Mouse (Mus musculus) hindbrain, embryonic 15.5 days (tissue): Measurements from ENCODE around the gene Kcnq1. TPM values are rescaled to one million over a fixed set of nuclear protein-coding genes. Genes with fewer than 3 reads are reported as not detected.

Experiments used
- ATAC-seq: fragments of 200-750 bp; cut with Nextera tagmentation; 2 replicates; pipeline ENCODE4 v1.8.0; 2017; ENCODE audit warnings: low read depth, moderate number of reproducible peaks, moderate TSS enrichment; ENCODE audit not compliant: low FRiP score
- H3K27ac ChIP-seq: fragments of 300-500 bp; sonication (generic); replicated peaks from 2 replicates; pipeline ENCODE4 v1.5.1; 2015; ENCODE audit warnings: mild to moderate bottlenecking, inconsistent platforms
- H3K27me3 ChIP-seq: fragments of 300-500 bp; sonication (generic); 2 replicates; pipeline ENCODE4 v1.6.1; 2015; ENCODE audit warnings: control low read depth, inconsistent platforms
- H3K36me3 ChIP-seq: fragments of 300-500 bp; sonication (generic); 2 replicates; pipeline ENCODE4 v1.6.1; 2015; ENCODE audit warnings: control low read depth, inconsistent platforms
- H3K4me1 ChIP-seq: fragments of 300-500 bp; sonication (generic); replicated peaks from 2 replicates; pipeline ENCODE4 v1.6.1; 2015; ENCODE audit warnings: control low read depth, inconsistent platforms
- H3K4me2 ChIP-seq: fragments of 300-500 bp; sonication (generic); 2 replicates; pipeline ENCODE4 v1.6.1; 2015; ENCODE audit warnings: moderate library complexity, mild to moderate bottlenecking, inconsistent platforms
- H3K4me3 ChIP-seq: fragments of 300-500 bp; sonication (generic); 2 replicates; pipeline ENCODE4 v1.5.1; 2015; ENCODE audit warnings: mild to moderate bottlenecking, inconsistent platforms
- H3K9ac ChIP-seq: fragments of 300-500 bp; sonication (generic); 2 replicates; pipeline ENCODE4 v1.6.1; 2015; ENCODE audit warnings: inconsistent platforms
- H3K9me3 ChIP-seq: fragments of 300-500 bp; sonication (generic); 2 replicates; pipeline ENCODE4 v1.6.1; 2016; ENCODE audit warnings: control low read depth, inconsistent platforms
- WGBS: fragments of 180-500 bp; shearing (Covaris S2); methylation state at CpG from one replicate; pipeline ENCODE4 v1.1.7; 2015; 5-methylcytosine and 5-hydroxymethylcytosine counted together
- polyA plus RNA-seq: library from polyadenylated mRNA; unstranded; fragments of >200 nt; fragmentation: Nextera tagmentation; extraction: Ambion mirVana; gene quantifications from 2 replicates; pipeline ENCODE4 v1.2.1, GENCODE M21; 2015

Kcnq1 gene
- polyA plus RNA-seq, 1 experiment from 2014 or later: 1.1 TPM

DNA sequence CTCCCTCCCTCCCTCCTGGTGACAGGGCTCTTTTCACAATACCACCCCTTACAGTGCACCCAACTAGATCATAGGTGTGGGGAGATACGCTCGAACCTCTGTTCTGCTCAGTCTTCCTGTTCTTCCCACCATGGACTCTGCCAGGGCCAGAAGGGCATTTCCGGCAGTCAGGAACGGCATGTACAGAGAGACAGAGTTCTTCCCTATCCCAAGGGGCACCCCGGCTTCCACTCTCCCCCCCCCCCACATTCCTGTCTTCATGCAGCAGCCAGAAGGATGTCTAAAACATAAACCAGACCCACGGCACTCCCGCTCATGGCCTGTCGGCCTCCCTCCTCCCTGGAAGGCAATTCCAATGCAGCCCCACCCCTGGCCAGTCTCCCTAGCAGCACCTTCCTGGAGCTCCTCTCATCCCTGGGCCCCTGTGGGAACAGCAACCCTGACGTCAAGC lies 289.0 kb downstream of the Kcnq1 start:
- Histone ChIP-seq H3K27me3 (no peaks in the 10 kb centered on the region), H3K9ac (no peak overlapping the region), H3K4me1 (peaks cover 5% of the 10 kb centered on the region), H3K9me3 (no peaks in the 10 kb centered on the region), H3K27ac (no peak overlapping the region), H3K4me3 (no peak overlapping the region), H3K36me3 (no peaks in the 10 kb centered on the region), H3K4me2 (no peak overlapping the region)
- WGBS: 71% methylated on average over 9 of the region's 9 CpGs
- ATAC-seq: no peak

DNA sequence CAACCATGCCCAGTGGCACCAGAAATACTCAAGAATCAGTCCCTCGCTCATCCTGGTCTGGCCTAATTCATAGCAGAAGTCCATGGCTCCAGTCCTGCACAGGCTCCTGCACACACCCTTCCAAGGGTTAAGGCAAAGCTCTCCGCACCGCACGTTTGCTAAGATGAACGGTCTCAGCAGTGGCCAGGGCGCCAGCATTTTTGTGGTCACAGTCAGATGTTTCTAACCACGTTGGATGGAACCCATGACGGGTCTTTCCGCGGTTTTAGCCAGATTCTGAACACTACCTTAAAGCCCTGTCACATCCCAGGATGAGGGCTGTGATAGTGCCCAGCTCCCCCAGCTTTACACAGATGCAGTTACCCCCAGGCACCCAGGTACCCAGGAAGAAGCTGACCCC lies 293.6 kb downstream of the Kcnq1 start:
- WGBS: 92% methylated on average over 10 of the region's 10 CpGs
- Histone ChIP-seq H3K4me2 (no peak overlapping the region), H3K36me3 (no peaks in the 10 kb centered on the region), H3K27me3 (no peaks in the 10 kb centered on the region), H3K9me3 (no peaks in the 10 kb centered on the region), H3K4me1 (no peaks in the 10 kb centered on the region), H3K27ac (no peak overlapping the region), H3K9ac (no peak overlapping the region), H3K4me3 (no peak overlapping the region)
- no peak for ATAC-seq

DNA sequence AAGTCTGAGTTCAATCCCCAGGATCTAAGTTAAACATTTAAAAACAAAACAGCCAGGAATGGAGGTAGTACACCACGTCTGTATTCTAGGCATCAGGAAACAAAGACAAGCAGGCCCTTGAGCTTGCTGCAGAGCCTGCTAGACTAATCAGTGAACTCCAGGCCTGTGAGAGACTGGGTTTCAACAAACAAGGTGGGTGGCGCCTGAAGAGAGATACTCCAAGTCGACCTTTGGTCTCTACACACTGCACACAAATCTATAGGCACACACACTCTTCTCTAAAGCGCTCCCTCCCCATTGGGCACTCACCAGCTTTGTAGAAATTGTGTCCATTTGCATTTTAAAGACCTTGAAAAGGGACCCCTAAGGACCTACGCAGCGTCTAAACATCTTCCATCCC lies 294.4 kb downstream of the Kcnq1 start:
- H3K27me3 ChIP-seq: no peaks in the 10 kb centered on the region
- no peaks in the 10 kb centered on the region for H3K4me1 ChIP-seq
- no peaks in the 10 kb centered on the region for H3K9me3 ChIP-seq
- no peak for ATAC-seq
- no peaks in the 10 kb centered on the region for H3K36me3 ChIP-seq
- H3K4me2 ChIP-seq: no peak overlapping the region
- no peak overlapping the region for H3K27ac ChIP-seq
- no peak overlapping the region for H3K9ac ChIP-seq
- WGBS: 35% methylated on average over 6 of the region's 6 CpGs
- no peak overlapping the region for H3K4me3 ChIP-seq

DNA sequence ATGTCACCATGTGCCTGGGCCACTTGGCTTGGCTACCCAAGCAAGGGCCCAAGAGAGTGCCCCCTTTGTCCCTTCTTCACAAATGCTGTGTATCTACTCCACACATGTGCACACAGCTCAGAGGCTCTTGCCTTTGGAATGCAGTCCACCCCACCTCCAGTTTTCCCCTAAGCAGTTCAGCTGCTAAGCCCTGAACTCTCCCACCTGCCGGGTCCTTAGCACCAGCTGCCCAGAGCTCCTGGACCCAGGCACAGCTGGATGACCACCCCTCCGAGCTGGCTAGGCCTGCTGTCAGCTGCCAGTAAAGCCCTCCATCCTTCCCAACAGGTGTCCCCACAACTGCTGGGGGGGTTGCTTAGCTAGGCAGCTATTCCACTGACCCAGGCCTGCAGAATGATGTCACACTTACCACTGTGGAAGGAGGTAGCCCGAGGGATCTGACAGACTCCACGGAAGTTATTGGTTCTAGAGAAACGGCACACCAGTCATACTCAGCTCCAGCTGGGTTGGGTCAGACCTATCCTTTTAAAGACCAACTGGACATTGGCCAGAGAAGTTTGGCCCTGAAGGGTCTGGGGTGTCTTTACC lies 295.4 kb downstream of the Kcnq1 start:
- Histone ChIP-seq H3K4me2 (no peak overlapping the region), H3K27ac (no peak overlapping the region), H3K27me3 (no peaks in the 10 kb centered on the region), H3K9me3 (no peaks in the 10 kb centered on the region), H3K9ac (no peak overlapping the region), H3K4me1 (no peaks in the 10 kb centered on the region), H3K36me3 (no peaks in the 10 kb centered on the region), H3K4me3 (no peak overlapping the region)
- WGBS: 65% methylated on average over 5 of the region's 5 CpGs
- no peak for ATAC-seq

DNA sequence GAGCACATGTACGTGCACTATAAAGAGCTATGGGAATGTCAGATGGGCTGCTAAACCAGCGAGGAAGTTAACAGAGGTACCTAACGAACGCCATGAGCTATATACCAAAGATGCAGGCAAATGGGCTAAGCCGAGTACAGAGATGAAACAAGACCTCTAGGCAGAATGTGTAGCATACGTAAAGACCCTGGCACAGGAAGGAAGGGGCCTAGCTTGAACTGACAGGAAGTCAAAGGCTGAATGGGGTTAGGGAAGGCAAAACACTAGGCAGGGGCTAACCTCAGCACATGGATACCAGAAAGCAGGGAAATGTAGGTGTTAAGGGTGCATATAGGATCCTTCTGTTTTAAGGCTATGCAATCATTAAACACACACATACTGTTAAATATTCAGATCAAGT lies 298.1 kb downstream of the Kcnq1 start:
- Histone ChIP-seq H3K4me2 (no peak overlapping the region), H3K9me3 (no peaks in the 10 kb centered on the region), H3K4me1 (peaks cover 15% of the 10 kb centered on the region), H3K27ac (no peak overlapping the region), H3K36me3 (no peaks in the 10 kb centered on the region), H3K9ac (no peak overlapping the region), H3K4me3 (no peak overlapping the region), H3K27me3 (no peaks in the 10 kb centered on the region)
- WGBS: 87% methylated on average over 6 of the region's 6 CpGs
- no peak for ATAC-seq

DNA sequence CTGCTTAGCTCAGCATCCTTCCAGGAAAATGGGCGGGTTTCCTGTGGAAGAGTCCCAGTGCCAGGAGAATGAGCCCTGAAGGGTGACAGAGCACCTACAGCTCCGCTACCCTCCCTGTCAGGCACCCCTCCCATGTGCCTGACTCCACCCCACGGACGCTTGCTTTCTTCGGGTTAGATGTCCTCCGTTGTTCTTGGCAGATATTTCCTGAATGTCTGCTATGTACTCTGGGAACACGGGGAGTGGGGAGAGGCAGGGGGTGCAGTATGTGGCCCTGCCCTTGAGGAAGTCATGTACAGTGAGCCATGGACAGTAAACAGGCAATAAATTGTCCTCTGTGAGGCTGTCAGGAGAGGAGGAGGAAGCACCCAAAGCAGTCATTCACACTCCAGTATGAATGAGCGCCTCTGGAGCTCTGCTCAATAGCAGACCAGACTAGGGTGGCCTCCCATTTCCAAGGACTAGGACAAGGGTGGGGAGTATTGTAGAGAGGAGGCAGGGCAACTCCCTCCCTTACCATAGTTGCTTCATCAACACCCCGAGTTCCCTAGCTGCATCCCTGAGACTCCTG lies 301.9 kb downstream of the Kcnq1 start:
- peaks cover 15% of the 10 kb centered on the region for H3K4me1 ChIP-seq
- no peak overlapping the region for H3K9ac ChIP-seq
- ATAC-seq: no peak
- no peak overlapping the region for H3K27ac ChIP-seq
- 69% methylated on average over 9 of the region's 9 CpGs for WGBS
- no peaks in the 10 kb centered on the region for H3K36me3 ChIP-seq
- no peaks in the 10 kb centered on the region for H3K9me3 ChIP-seq
- no peak overlapping the region for H3K4me3 ChIP-seq
- H3K27me3 ChIP-seq: no peaks in the 10 kb centered on the region
- H3K4me2 ChIP-seq: no peak overlapping the region

DNA sequence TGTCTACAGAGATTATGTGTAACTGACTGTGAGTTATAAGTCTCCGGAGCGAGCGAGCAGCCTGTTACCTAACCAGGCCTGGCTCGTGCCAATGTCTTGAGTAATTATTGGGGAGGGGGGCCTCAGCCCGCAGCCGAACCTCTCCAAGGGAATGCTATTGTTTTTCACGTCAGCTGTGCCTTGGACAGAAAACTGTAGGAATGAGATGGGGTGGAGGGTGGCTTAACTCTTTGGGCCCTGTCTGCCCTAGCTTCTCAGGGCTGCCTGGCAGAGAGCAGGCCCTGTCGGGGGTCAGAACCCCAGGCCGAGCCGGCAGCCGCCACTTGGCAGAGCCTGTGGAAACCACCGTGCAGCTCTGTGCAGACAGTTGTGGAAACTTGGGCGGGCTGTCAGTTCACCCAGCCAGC lies 302.5 kb downstream of the Kcnq1 start:
- Histone ChIP-seq H3K36me3 (no peaks in the 10 kb centered on the region), H3K4me3 (no peak overlapping the region), H3K9me3 (no peaks in the 10 kb centered on the region), H3K9ac (no peak overlapping the region), H3K27me3 (no peaks in the 10 kb centered on the region), H3K27ac (no peak overlapping the region), H3K4me2 (no peak overlapping the region), H3K4me1 (peaks cover 15% of the 10 kb centered on the region)
- 35% methylated on average over 13 of the region's 13 CpGs for WGBS
- peak; percentile 34; the same call in 1 of the 2 replicates for ATAC-seq

DNA sequence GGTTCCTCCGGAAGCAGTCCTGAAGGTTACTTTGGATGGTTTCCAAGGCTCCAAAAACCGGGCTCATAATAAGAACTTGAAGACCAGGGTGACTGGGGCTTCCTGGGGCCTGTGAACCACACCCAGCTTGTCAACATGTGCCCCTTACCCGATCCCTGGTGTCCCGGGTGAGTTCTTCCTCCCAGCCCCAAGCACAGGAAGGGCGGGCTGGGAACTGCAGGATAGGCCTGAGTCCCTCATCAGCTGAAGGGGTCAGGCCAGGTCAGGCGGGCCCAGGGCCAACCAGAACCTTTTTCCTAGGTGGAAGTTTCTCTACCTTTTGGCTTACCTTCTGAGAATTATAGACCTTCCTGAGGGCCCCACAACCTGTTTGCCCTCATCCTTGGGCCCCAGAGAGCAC lies 306.4 kb downstream of the Kcnq1 start:
- ATAC-seq: no peak
- H3K4me1 ChIP-seq: peaks cover 15% of the 10 kb centered on the region
- 81% methylated on average over 6 of the region's 6 CpGs for WGBS

DNA sequence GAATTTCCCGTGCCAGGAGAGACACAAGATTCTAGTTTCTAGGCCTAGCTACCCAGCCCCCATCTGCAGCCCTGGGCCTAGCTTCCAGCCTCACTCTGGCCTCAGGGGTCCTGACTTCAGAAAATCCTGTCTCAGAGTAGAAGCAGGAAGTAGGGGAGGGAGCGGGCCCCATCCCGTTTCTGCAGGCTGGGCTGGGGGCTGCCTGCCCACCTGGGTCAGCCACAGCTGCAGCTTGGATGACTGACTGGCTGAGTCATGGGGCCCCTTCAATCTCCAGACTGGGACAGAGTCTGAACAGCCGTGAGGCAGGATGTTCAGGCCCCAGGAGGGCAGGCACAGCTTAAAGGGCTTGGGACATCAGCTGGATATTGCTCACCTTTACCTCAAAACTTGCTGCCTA lies 308.9 kb downstream of the Kcnq1 start:
- no peak overlapping the region for H3K9ac ChIP-seq
- no peaks in the 10 kb centered on the region for H3K27me3 ChIP-seq
- H3K4me2 ChIP-seq: no peak overlapping the region
- no peak overlapping the region for H3K27ac ChIP-seq
- no peaks in the 10 kb centered on the region for H3K9me3 ChIP-seq
- 58% methylated on average over 4 of the region's 4 CpGs for WGBS
- H3K4me3 ChIP-seq: no peak overlapping the region
- ATAC-seq: no peak
- no peaks in the 10 kb centered on the region for H3K36me3 ChIP-seq
- no peaks in the 10 kb centered on the region for H3K4me1 ChIP-seq

More for the DNA sequence above, 306.4 kb downstream of the Kcnq1 start:
- no peak overlapping the region for H3K9ac ChIP-seq
- no peaks in the 10 kb centered on the region for H3K9me3 ChIP-seq
- no peak overlapping the region for H3K27ac ChIP-seq
- H3K36me3 ChIP-seq: no peaks in the 10 kb centered on the region
- H3K27me3 ChIP-seq: no peaks in the 10 kb centered on the region
- H3K4me2 ChIP-seq: no peak overlapping the region
- no peak overlapping the region for H3K4me3 ChIP-seq

DNA sequence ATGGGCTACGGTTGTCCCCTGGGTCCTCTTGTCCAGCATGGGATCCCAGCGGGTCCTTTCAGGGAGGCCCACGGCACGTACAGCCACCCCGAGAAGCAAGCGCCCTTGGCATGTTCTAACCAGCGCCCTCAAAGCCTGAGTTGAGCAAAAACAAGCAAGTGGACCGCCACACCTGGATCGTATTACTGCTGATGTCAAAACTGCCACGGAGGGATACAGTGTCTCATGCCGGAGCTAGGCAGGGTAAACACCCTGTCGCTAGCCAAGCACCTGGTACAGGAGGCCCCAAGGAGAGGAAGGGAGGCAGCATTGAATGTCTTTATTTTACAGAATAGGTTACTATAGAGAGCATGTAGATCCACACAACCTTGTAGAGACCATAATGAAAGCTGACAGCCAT lies 310.2 kb downstream of the Kcnq1 start:
- no peak overlapping the region for H3K27ac ChIP-seq
- H3K4me3 ChIP-seq: no peak overlapping the region
- ATAC-seq: no peak
- no peak overlapping the region for H3K4me2 ChIP-seq
- H3K27me3 ChIP-seq: no peaks in the 10 kb centered on the region
- 88% methylated on average over 12 of the region's 12 CpGs for WGBS
- H3K36me3 ChIP-seq: no peaks in the 10 kb centered on the region
- H3K4me1 ChIP-seq: no peaks in the 10 kb centered on the region
- H3K9me3 ChIP-seq: no peaks in the 10 kb centered on the region
- no peak overlapping the region for H3K9ac ChIP-seq

DNA sequence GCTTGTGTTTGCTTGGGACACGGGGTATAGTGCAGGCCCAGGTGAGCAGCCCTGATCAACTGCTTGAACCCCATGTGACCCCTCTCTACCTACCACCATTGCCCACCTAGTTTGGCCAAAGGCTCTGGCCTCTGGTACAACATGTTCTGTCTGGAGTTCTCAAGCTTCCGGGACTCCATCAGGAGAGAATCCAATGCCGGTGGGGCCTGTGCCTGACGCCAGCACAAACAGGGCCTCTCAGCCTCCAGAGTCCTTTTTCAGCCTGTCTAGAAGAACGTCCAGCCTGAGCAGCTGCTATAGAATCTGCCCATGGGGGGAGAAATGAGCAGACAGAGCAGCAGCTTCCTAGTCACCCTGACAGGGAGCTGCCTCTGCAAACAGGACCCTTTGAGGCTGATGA lies 311.7 kb downstream of the Kcnq1 start:
- no peaks in the 10 kb centered on the region for H3K36me3 ChIP-seq
- no peak for ATAC-seq

DNA sequence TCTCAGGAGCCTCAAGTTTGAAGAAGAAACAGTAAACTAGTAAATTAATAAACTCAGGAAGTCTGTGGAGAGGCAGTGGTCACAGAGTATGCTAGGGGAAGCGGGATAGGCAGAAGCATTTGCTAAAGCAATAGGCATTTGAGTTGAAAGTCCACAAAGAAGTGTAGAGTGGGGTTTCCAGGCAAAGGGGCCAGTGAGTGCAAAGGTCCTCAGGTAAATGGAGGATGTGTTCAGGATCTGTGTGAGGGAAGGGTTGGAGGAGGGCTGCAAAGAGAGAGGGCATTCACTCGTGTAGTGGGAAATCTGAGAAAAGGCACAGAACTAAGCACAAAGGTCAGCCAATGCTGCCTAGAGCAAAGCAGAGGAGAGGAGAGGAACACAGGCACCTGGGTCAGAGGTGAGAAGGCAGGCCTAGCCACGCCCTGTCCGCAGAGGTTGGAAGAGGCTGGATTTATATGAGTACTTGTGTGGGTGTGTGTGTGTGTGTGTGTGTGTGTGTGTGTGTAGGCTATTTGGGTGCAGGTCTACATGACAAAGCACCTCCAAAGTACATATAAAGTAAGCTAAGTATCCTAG lies 313.5 kb downstream of the Kcnq1 start:
- H3K4me2 ChIP-seq: no peak overlapping the region
- H3K9ac ChIP-seq: no peak overlapping the region
- H3K27me3 ChIP-seq: no peaks in the 10 kb centered on the region
- no peaks in the 10 kb centered on the region for H3K36me3 ChIP-seq
- H3K9me3 ChIP-seq: no peaks in the 10 kb centered on the region
- H3K4me1 ChIP-seq: no peaks in the 10 kb centered on the region
- WGBS: 83% methylated on average over 4 of the region's 4 CpGs
- no peak overlapping the region for H3K27ac ChIP-seq
- no peak for ATAC-seq
- H3K4me3 ChIP-seq: no peak overlapping the region

More for the DNA sequence above, 311.7 kb downstream of the Kcnq1 start:
- Histone ChIP-seq H3K4me3 (no peak overlapping the region), H3K4me1 (no peaks in the 10 kb centered on the region), H3K4me2 (no peak overlapping the region), H3K27ac (no peak overlapping the region), H3K27me3 (no peaks in the 10 kb centered on the region), H3K9ac (no peak overlapping the region), H3K9me3 (no peaks in the 10 kb centered on the region)
- 61% methylated on average over 5 of the region's 5 CpGs for WGBS
